Mouse (Mus musculus) cerebral cortex, adult 2 months (tissue): ENCODE results near the gene Olfr876.

ENCODE experiments used
- WGBS: fragments of 180-500 bp; shearing (Covaris S2); methylation state at CpG from one replicate; pipeline ENCODE4 v1.1.7; 2018; 5-methylcytosine and 5-hydroxymethylcytosine counted together

The Olfr876 gene

DNA sequence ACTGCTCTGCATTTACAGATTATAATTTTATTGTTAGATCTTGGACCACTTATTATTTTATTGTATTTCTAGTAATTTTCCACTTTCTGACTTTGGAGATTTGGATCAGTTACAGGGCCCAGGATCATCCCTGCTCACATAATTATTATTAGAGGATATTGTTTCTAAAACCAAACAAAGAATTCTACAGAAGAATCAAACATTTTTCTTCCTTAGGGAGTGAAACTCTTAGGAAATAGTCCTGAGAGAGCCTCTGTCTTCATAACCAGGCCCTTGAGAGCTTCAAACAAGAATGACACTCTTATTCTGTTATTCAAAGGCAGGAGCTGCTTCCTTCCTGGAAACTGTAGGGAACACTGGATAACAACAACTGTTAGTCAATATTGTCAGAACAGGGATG, at the start of gene Olfr876:
TSS of gene Olfr876 (plus strand) at position 301 of the 400 bp plus-strand sequence.

GRCm38 (mm10) chr9:37761728-37762127, 41.1 kb upstream of the Olfr876 start:
- WGBS, result 52% methylated on average over 2 of the region's 2 CpGs

DNA sequence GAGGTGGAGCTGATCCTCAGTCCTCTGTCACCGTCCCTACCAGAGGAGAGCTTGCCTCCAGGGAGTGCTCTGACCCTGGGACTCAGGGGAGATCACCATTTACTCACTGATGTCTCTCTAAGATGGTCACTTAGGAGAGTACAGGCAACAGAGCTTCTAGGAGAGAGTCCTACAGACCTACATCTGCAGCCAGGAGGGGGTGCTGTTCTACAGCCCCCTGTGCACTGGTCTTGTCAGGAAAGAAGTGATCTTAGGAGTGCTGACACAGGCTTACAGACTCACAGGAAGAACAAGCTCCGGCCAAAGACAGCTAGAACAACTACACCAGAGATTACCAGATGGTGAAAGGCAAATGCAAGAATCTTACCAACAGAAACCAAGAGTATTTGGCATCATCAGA, 40.3 kb upstream of the Olfr876 start:
- WGBS, result 67% methylated on average over 2 of the region's 2 CpGs

DNA sequence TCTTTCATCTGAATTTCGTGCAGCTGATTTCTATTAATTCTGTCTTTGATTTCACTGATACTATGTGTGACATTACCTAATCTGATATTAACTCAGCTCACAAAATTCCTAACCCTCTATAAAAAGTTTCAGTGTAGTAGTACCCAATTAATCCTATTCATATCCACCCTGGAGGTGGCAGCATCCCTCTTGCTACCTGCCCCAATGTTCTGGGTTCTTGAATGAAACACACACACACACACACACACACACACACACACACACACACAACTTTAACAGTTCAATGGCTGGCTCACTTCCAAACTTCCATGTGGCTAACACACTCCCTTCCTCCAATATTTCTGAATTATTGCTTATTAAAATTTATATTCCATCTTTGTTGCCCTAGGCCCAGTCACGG, 32.2 kb upstream of the Olfr876 start:
- WGBS, result 86% methylated on average over 2 of the region's 2 CpGs

- 55% methylated on average over 2 of the region's 2 CpGs for WGBS
These were observed 31.1 kb upstream of the Olfr876 start, which contains the start of gene Olfr875 for GRCm38 (mm10) chr9:37771759-37772158. Olfr875 (plus strand) TSS chr9:37771857.

DNA sequence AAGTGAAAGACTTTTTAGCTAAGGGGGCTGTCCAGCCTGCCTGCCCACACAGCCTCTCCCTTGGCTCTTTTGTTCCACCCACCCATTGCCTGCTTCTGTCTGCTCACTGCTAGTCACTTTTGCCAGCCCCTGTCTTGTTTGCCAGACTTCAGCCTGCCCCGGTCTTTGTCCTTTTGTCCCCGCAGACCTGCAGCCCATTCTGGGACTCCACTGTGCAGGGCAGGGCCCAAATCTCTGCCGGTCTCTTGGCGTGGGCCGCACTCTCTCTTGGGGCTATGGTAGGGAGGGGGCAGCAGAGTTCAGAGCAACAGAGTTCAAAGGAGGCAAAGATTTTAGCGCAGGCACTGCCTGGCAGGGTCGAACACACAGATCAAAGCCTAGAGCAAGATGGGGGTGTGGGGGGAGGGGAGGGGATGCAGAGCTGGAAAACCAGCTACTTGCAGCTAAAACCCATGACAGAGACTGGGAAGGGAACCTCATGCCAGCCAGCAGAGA, 20.0 kb upstream of the Olfr876 start:
- 5% methylated on average over 7 of the region's 7 CpGs for WGBS

DNA sequence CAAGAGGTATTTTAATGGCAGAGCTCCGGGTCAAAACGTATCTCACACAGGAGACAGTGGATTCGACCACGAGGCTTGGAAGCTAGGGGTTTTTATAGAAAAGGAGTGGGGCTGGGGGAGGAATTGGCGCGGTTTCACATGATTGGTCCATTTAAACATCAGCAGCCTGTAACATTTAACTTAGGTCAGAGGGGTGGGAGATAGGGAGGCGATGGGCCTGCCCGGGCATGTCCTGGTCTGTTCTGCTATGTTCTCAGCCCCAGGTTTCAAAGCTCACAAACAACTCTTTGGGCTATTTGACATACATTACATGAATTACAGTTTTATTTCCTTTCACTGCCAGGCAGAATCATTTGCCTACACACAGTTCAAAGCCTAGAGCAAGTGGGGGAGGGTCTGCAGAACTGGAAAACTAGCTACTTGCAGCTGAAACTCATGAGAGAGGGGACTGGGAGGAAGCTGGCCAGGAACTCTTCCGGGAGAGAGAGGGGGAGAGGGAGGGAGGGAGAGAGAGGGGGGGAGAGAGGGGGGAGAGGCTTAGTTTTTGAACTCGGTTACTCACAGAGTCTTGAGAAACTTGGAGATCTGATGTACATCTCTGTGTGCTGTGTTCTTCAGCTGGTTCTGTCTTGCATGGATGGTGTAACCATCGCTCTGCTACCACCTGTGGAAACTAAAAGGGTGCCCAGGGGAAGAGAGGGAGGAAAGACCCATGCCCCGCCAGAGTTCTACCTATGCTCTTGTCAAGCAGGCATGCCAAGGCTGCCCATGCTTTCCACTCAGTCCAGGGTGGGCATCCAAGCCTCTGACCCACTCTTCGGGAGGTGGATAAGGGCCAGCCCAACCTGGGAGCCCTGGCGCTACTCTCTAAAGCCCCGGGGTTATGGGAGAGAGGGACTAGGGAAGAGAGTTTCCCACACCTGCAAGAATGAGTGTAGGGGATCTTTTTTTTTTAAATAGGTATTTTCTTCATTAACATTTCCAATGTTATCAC, 19.1 kb upstream of the Olfr876 start:
- WGBS, result 60% methylated on average over 11 of the region's 15 CpGs

GRCm38 (mm10) chr9:37786411-37786810, 16.4 kb upstream of the Olfr876 start:
- 59% methylated on average over 2 of the region's 2 CpGs for WGBS

- WGBS, result 52% methylated on average over 4 of the region's 4 CpGs
These were observed 776 bp upstream of the Olfr876 start for GRCm38 (mm10) chr9:37802055-37802454.

DNA sequence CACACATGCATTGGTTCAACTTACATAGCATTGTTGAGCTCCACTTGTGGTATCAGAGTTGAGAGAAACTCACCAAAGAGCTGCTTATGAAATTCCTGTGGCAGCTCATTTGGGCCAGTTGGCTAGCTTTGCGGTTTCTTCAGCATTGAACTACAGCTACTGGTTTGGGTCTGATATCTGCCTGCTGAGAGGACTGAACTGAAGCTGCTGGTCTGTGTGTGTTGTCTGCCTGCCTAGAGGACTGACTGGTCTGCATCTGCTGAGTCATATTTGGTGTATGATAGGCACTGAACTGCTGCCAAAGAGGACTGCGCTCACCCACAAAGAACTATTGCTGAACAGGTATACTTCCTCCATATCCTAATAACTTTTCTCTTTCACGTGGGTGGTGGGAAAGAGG, 5.6 kb downstream of the Olfr876 start:
- 86% methylated on average over 3 of the region's 3 CpGs for WGBS

GRCm38 (mm10) chr9:37808976-37809375, 6.1 kb downstream of the Olfr876 start:
- WGBS, result 51% methylated on average over 2 of the region's 2 CpGs

GRCm38 (mm10) chr9:37814696-37815095, 11.9 kb downstream of the Olfr876 start:
- WGBS, result 31% methylated on average over 3 of the region's 3 CpGs

- 51% methylated on average over 1 of the region's 1 CpGs for WGBS
These were observed 30.5 kb downstream of the Olfr876 start for GRCm38 (mm10) chr9:37833341-37833740.

DNA sequence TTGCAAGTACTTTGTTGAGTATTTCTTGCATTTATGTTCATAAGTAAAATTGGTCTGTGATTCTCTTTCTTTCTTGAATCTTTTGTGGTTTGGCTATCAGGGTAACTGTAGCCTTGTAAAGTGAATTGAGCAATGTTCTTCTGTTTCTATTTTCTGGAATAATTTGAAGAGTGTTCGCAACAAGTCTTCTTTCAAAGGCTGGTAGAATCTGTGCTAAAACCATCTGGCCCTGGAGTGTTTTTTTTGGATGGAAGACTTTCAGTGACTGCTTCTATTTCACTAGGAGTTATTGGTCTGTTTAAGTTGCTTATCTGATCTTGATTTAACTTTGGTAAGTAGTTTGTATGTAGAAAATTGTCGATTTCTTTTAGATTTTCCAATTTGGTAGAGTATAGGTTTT, 46.4 kb downstream of the Olfr876 start:
- WGBS, result 56% methylated on average over 2 of the region's 2 CpGs

DNA sequence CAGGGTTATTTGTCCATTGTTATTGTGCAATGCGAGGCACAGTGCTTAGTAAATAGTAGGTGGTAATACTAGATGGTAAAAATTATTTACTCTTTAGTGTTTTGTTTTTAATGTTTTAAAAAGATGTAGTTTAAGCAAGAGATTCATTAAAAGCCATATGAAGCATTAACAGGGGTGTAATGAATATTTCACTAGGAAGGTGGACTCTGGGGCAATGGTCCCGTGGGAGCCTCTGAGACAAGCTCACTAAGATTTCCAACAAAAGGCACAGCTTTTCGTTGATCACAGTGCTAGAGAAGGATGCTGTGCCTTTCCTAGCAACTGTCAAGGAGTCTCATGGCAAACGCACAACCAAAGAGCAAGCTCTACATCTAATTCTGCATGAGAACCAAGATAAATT, 51.1 kb downstream of the Olfr876 start, which contains the start of gene Olfr877:
TSS of gene Olfr877 (plus strand) at position 301 of the 400 bp plus-strand sequence.
- WGBS, result 78% methylated on average over 4 of the region's 4 CpGs
